Mouse (Mus musculus): Measurements from ENCODE around the gene Setx. TPM values are rescaled to one million over a fixed set of nuclear protein-coding genes. Genes with fewer than 3 reads are reported as not detected.

The Setx gene
- polyA plus RNA-seq, 1 experiment from 2014 or later, result 22.3 TPM

DNA sequence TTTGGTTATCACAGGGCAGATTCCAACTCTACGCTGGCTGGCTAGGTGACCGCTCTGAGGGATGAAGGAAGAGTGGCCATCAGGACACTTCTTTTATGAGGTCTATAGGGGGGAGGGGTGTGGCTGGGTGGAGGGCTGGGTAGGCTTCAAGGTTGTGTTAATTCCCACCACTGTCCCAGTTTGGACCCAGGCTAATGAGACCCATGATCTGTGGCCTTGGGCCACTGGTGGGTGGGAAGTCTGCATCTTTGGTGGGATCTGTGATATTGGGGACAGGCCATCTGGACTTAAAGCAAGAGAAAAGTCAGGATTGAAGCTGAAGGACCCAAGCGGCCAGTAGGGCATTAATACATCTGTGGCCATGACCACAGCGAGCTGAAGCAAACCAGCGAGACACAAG lies 94.8 kb downstream of the Setx start:
- Histone ChIP-seq H3K4me1 (ENCODE audit: control insufficient read depth, insufficient read depth, low read length) (no peaks in the 10 kb centered on the region), H3K4me3 (replicated peaks; ENCODE audit: low read depth, low read length) (no peak overlapping the region), H3K4me2 (ENCODE audit: low read length) (no peak overlapping the region), H3K9me3 (ENCODE audit: control insufficient read depth, low read length) (no peaks in the 10 kb centered on the region), H3K36me3 (ENCODE audit: control insufficient read depth, insufficient read depth, low read length) (no peaks in the 10 kb centered on the region), H3K27me3 (ENCODE audit: control insufficient read depth, insufficient read depth, low read length) (no peaks in the 10 kb centered on the region), H3K27ac (replicated peaks; ENCODE audit: low read depth, low read length) (no peak overlapping the region), H3K9ac (replicated peaks; ENCODE audit: low read length) (no peak overlapping the region)
- WGBS, result 85% methylated on average over 5 of the region's 5 CpGs
- DNase-seq (no peak), ATAC-seq (ENCODE audit: low FRiP score, low TSS enrichment) (no peak)

DNA sequence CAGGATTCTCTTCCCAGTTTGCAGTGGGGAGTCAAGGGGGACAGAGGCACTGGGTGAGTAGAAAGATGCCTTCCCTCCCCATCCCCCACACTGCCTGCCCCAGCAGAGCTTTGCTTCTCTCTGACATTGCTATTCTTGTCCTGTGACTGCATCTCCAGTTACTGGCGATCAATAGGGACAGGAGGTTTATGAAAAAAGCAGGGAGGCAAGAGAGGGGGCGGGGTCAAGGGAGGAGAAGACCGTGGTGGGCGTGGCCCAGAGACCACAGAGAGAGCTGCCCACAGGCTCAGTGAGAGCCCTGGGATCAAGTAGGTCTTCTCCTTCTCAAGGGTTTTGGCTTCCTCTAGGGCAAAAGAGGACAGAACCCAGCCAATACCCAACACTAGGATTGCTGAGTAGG lies 98.3 kb downstream of the Setx start:
- Histone ChIP-seq H3K4me3 (replicated peaks; ENCODE audit: low read depth, low read length) (no peak overlapping the region), H3K36me3 (ENCODE audit: control insufficient read depth, insufficient read depth, low read length) (no peaks in the 10 kb centered on the region), H3K4me2 (ENCODE audit: low read length) (no peak overlapping the region), H3K9ac (replicated peaks; ENCODE audit: low read length) (no peak overlapping the region), H3K27me3 (ENCODE audit: control insufficient read depth, insufficient read depth, low read length) (no peaks in the 10 kb centered on the region), H3K27ac (replicated peaks; ENCODE audit: low read depth, low read length) (no peak overlapping the region), H3K4me1 (ENCODE audit: control insufficient read depth, insufficient read depth, low read length) (no peaks in the 10 kb centered on the region), H3K9me3 (ENCODE audit: control insufficient read depth, low read length) (no peaks in the 10 kb centered on the region)
- ATAC-seq (ENCODE audit: low FRiP score, low TSS enrichment) (no peak), DNase-seq (peak; percentile 52)
- WGBS, result 2% methylated on average over 4 of the region's 4 CpGs

DNA sequence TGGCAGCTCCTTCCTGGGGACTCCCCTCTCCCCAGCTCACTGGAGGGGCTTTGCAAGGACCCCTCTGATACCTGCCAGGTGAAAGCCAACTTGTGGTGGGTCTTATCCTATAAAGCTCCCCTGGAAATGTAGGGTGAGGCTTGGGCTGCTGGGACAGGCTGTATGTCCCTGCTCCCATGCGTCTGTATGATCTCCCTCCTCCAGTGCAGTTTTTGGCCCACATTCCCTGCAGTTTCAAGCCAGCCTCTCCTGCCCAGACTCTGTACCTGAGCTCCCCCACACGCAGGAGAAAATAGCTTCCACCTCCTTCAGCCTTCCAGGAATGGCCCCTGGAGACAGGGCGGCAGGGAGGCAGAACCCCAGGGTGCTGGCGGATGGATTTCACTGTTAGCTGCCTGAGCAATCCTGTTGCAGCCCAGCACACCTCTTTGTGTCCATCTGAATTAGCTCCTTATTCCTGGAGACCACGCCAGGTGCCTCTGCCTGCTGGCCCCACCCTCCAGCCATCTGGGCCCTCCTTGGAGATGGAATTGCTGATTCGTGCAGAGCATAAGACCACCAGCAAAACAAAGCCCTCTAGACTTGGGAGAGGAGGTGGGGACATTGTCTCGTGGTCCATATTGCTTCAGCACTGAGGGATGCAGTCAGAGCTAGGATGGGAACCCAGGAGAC lies 99.7 kb downstream of the Setx start:
- DNase-seq, result no peak
- no peak overlapping the region for H3K9ac ChIP-seq (replicated peaks; ENCODE audit: low read length)
- H3K36me3 ChIP-seq (ENCODE audit: control insufficient read depth, insufficient read depth, low read length), result no peaks in the 10 kb centered on the region
- H3K4me2 ChIP-seq (ENCODE audit: low read length), result no peak overlapping the region
- 0 out of 2 replicates have a peak, but pooled peaks cover 4% of the 10 kb centered on the region for H3K4me1 ChIP-seq (ENCODE audit: control insufficient read depth, insufficient read depth, low read length)
- H3K4me3 ChIP-seq (replicated peaks; ENCODE audit: low read depth, low read length), result no peak overlapping the region
- 47% methylated on average over 7 of the region's 7 CpGs for WGBS
- H3K9me3 ChIP-seq (ENCODE audit: control insufficient read depth, low read length), result no peaks in the 10 kb centered on the region
- H3K27ac ChIP-seq (replicated peaks; ENCODE audit: low read depth, low read length), result no peak overlapping the region
- ATAC-seq (ENCODE audit: low FRiP score, low TSS enrichment), result no peak
- no peaks in the 10 kb centered on the region for H3K27me3 ChIP-seq (ENCODE audit: control insufficient read depth, insufficient read depth, low read length)

DNA sequence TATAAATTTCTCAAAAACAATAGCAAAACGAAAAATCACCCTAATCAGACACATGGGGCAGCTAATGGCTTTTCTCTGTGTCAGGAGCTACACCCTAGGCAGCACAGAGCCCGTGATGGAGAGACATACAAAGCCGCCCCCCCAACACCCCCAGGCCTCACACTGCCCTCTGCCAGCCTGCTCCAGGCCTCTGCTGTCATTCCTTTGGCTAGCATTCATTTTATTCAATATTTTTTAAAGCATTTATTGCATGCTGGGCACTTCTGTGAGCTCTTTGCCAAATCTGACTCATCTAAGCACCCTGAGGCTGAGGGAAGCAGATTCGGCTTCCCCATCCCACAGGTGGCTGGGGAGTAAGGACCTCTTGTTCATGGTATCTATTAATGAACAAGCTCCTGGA lies 102.7 kb downstream of the Setx start:
- Histone ChIP-seq H3K4me2 (ENCODE audit: low read length) (no peak overlapping the region), H3K4me3 (replicated peaks; ENCODE audit: low read depth, low read length) (no peak overlapping the region), H3K9ac (replicated peaks; ENCODE audit: low read length) (no peak overlapping the region), H3K27ac (replicated peaks; ENCODE audit: low read depth, low read length) (no peak overlapping the region), H3K27me3 (ENCODE audit: control insufficient read depth, insufficient read depth, low read length) (no peaks in the 10 kb centered on the region), H3K4me1 (ENCODE audit: control insufficient read depth, insufficient read depth, low read length) (peaks cover 8% of the 10 kb centered on the region; the same call in 1 of the 2 replicates), H3K36me3 (ENCODE audit: control insufficient read depth, insufficient read depth, low read length) (no peaks in the 10 kb centered on the region), H3K9me3 (ENCODE audit: control insufficient read depth, low read length) (no peaks in the 10 kb centered on the region)
- no peak for DNase-seq
- no peak for ATAC-seq (ENCODE audit: low FRiP score, low TSS enrichment)
- WGBS, result 67% methylated on average over 4 of the region's 4 CpGs

DNA sequence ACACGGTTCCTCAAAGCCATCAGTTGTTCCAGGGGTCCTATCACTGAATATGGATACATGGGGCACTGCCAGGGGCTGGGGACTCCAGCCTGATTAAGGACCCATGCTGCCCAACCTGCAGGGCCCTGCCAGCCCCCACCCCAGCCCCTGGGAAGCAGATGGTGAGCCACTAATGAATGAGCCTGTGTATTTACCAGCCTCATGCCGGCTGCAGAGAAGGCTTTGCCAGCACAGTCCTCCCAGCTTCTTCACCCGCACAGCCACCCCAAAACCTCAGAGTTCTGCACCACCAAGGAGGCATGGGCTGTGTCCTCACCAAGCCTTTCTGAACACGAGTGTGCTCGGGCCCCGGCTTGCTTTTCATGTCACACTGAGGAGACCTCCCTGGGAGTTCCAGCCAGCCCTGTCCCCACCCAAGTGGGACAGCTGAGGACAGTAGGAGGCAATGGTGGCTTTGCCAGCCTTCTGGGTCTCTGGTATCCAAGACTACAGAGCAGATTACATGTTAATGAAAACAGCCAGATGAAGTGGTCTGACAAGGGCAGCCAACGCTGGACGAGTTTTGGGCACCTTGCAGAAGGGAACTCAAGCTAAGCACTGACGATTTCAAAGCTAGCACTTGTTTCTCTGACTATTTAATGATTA lies 106.3 kb downstream of the Setx start:
- ATAC-seq (ENCODE audit: low FRiP score, low TSS enrichment) (peak; percentile 31; the same call in 1 of the 2 replicates), DNase-seq (no peak)
- no peak overlapping the region for H3K27ac ChIP-seq (replicated peaks; ENCODE audit: low read depth, low read length)
- no peak overlapping the region for H3K4me3 ChIP-seq (replicated peaks; ENCODE audit: low read depth, low read length)
- H3K9ac ChIP-seq (replicated peaks; ENCODE audit: low read length), result no peak overlapping the region
- H3K4me1 ChIP-seq (ENCODE audit: control insufficient read depth, insufficient read depth, low read length), result peaks cover 8% of the 10 kb centered on the region; the same call in 1 of the 2 replicates
- 59% methylated on average over 9 of the region's 9 CpGs for WGBS
- H3K4me2 ChIP-seq (ENCODE audit: low read length), result no peak overlapping the region
- H3K36me3 ChIP-seq (ENCODE audit: control insufficient read depth, insufficient read depth, low read length), result no peaks in the 10 kb centered on the region
- H3K9me3 ChIP-seq (ENCODE audit: control insufficient read depth, low read length), result no peaks in the 10 kb centered on the region
- no peaks in the 10 kb centered on the region for H3K27me3 ChIP-seq (ENCODE audit: control insufficient read depth, insufficient read depth, low read length)

Other genes starting within 250 kb of the Setx start
- gene Barhl1, start 207.5 kb upstream of the Setx start, polyA plus RNA-seq (2014; fragmentation: Nextera tagmentation; extraction: Ambion mirVana), result 58.4 and 61.6 TPM in 2 replicates
- 1.1 and 1.3 TPM in 2 replicates for gene Cfap77, start 69.1 kb upstream of the Setx start, polyA plus RNA-seq (2014; fragmentation: Nextera tagmentation; extraction: Ambion mirVana)
- gene Ttf1, start 63.9 kb upstream of the Setx start, polyA plus RNA-seq (2014; fragmentation: Nextera tagmentation; extraction: Ambion mirVana), result 6.9 and 7.4 TPM in 2 replicates
- 9.8 and 15.9 TPM in 2 replicates for gene Ntng2, start 128.8 kb downstream of the Setx start, polyA plus RNA-seq (2014; fragmentation: Nextera tagmentation; extraction: Ambion mirVana)
- gene Med27, start 222.6 kb downstream of the Setx start, polyA plus RNA-seq (2014; fragmentation: Nextera tagmentation; extraction: Ambion mirVana), result 81.0 and 96.4 TPM in 2 replicates